Mouse (Mus musculus): ENCODE results near the gene Hspb3. TPM values are rescaled to one million over a fixed set of nuclear protein-coding genes. Genes with fewer than 3 reads are reported as not detected.

The Hspb3 gene
- polyA plus RNA-seq (2014; fragmentation: Nextera tagmentation; extraction: Ambion mirVana), result 0.36 TPM in 2 replicates

DNA sequence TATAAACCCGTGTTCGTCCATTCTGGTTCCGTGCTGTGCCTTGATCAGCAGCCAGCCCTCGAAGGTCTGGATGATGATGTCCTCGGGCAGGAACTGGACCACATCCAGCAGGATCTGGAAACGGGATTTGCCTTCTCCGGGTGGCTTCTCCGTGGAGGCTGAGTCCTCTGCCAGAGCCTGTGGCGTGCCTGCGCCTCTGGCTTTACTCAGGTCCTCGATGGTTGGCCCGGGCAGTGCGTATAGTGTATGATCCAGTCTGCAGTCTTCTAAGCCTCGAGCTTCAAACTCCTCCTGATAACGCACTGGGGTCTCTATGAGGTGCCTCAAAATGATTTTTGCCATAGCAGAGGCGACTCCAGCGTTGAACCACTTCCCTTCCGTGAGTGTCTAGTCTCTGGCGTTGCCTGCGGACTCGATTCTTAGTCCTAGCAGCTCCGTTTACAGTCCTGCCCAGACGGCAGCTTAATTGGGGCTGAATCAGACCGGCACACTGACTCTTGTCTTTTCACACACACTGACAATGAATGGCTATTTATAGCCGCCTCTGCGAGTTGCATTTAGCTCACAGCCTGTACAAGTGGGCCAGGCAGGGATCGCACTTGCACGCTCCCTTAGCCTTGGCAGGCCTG, at the start of gene Hspb3:
TSS of gene Hspb3 (minus strand) at position 526 of the 629 bp plus-strand sequence.
- H3K27me3 ChIP-seq (ENCODE audit: control insufficient read depth, insufficient read depth, low read length), result no peaks in the 10 kb centered on the region
- no peak within 1 kb of the TSS for H3K4me3 ChIP-seq (ENCODE audit: low read depth, low read length)
- H3K4me1 ChIP-seq (ENCODE audit: control insufficient read depth, insufficient read depth, low read length), result peaks cover 6% of the 10 kb centered on the region
- H3K4me2 ChIP-seq (ENCODE audit: low read depth, low read length), result peak within 1 kb of the TSS; percentile 26; the same call in 1 of the 2 replicates
- H3K9me3 ChIP-seq (ENCODE audit: control insufficient read depth, low read length), result no peaks in the 10 kb centered on the region
- H3K9ac ChIP-seq (replicated peaks; ENCODE audit: low read depth, low read length), result no peak within 1 kb of the TSS
- H3K27ac ChIP-seq (ENCODE audit: low read depth, low read length), result no peak within 1 kb of the TSS
- peak; percentile 79; the same call in 1 of the 2 replicates for ATAC-seq (ENCODE audit: low read depth)
- 39% methylated on average over 28 of the region's 28 CpGs for WGBS
- no peaks in the 10 kb centered on the region for H3K36me3 ChIP-seq (ENCODE audit: control insufficient read depth, insufficient read depth, low read length)

DNA sequence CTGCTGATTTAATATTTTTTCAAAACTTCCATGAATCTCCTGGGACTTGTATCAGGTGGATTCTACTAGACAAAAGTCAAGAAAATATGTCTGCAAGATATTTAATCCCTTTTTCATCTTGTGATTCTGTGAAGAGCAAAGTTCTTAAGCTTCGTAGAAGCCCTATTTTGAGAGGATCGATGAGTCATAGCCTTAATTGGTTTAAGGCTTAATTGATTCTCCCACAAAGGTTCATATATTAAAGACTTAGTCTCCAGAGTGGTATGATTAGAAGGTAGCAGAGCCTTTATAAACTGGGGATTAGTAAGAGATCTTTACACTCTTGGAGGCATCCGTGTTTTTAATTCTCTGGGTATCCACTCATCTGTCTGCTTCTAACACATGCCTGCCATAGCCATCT, 49.7 kb upstream of the Hspb3 start:
- Histone ChIP-seq H3K4me1 (ENCODE audit: control insufficient read depth, insufficient read depth, low read length) (no peaks in the 10 kb centered on the region), H3K9me3 (ENCODE audit: control insufficient read depth, low read length) (no peaks in the 10 kb centered on the region)
- 80% methylated on average over 3 of the region's 3 CpGs for WGBS

DNA sequence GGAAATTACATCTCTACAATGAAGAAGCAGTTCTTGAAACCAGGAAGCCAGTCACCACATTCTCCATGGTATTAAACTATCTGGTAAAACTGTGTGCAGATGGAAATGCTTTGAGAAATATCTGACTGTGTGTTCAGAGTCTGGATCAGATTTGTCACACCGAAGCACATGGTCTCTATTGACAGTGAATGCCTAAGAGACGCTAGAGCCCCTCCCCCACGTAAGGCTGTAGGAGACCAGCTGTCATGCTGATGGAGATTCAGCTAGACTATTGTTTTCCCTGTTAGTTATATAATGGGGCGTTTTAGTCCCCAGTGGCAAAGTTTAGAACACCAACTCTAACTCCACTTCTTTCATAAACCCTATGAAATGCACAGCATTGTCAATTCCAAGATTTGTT, 42.7 kb upstream of the Hspb3 start:
- no peaks in the 10 kb centered on the region for H3K36me3 ChIP-seq (ENCODE audit: control insufficient read depth, insufficient read depth, low read length)
- H3K4me3 ChIP-seq (ENCODE audit: low read depth, low read length), result no peak overlapping the region
- no peaks in the 10 kb centered on the region for H3K4me1 ChIP-seq (ENCODE audit: control insufficient read depth, insufficient read depth, low read length)
- WGBS, result 5% methylated on average over 4 of the region's 4 CpGs
- no peak overlapping the region for H3K9ac ChIP-seq (replicated peaks; ENCODE audit: low read depth, low read length)
- no peak overlapping the region for H3K27ac ChIP-seq (ENCODE audit: low read depth, low read length)
- no peak overlapping the region for H3K4me2 ChIP-seq (ENCODE audit: low read depth, low read length)
- H3K27me3 ChIP-seq (ENCODE audit: control insufficient read depth, insufficient read depth, low read length), result no peaks in the 10 kb centered on the region
- H3K9me3 ChIP-seq (ENCODE audit: control insufficient read depth, low read length), result no peaks in the 10 kb centered on the region
- ATAC-seq (ENCODE audit: low read depth), result no peak

More for the DNA sequence above, 49.7 kb upstream of the Hspb3 start:
- H3K36me3 ChIP-seq (ENCODE audit: control insufficient read depth, insufficient read depth, low read length), result no peaks in the 10 kb centered on the region
- H3K27ac ChIP-seq (ENCODE audit: low read depth, low read length), result no peak overlapping the region
- no peak overlapping the region for H3K4me3 ChIP-seq (ENCODE audit: low read depth, low read length)
- no peak overlapping the region for H3K4me2 ChIP-seq (ENCODE audit: low read depth, low read length)
- no peak for ATAC-seq (ENCODE audit: low read depth)
- no peak overlapping the region for H3K9ac ChIP-seq (replicated peaks; ENCODE audit: low read depth, low read length)
- H3K27me3 ChIP-seq (ENCODE audit: control insufficient read depth, insufficient read depth, low read length), result no peaks in the 10 kb centered on the region

DNA sequence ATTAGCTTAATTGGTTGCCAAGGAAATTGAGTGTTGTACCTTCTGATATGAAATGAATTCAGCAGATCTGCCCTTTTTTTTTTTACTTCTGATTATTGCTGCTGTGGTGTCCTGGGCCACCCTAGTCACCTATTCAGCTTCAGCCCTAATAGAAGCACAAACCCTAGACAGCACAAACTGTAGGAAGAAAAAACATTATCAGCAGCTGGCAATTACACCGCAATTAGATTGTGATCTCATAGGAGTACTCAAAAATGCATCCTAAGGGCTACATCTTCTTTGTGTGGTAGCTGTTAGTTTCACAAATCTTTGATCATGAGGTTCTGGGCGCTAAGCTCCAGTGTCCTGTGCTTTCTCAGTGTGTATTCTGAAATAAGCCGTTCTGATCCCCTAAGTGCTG, 37.7 kb upstream of the Hspb3 start:
- Histone ChIP-seq H3K36me3 (ENCODE audit: control insufficient read depth, insufficient read depth, low read length) (no peaks in the 10 kb centered on the region), H3K4me3 (ENCODE audit: low read depth, low read length) (no peak overlapping the region), H3K4me1 (ENCODE audit: control insufficient read depth, insufficient read depth, low read length) (peaks cover 8% of the 10 kb centered on the region; the same call in 1 of the 2 replicates), H3K4me2 (ENCODE audit: low read depth, low read length) (no peak overlapping the region), H3K9me3 (ENCODE audit: control insufficient read depth, low read length) (no peaks in the 10 kb centered on the region), H3K9ac (replicated peaks; ENCODE audit: low read depth, low read length) (no peak overlapping the region), H3K27me3 (ENCODE audit: control insufficient read depth, insufficient read depth, low read length) (no peaks in the 10 kb centered on the region), H3K27ac (ENCODE audit: low read depth, low read length) (peak overlapping the region; percentile 35)
- peak; percentile 73 for ATAC-seq (ENCODE audit: low read depth)
- WGBS, result 48% methylated on average over 3 of the region's 3 CpGs

DNA sequence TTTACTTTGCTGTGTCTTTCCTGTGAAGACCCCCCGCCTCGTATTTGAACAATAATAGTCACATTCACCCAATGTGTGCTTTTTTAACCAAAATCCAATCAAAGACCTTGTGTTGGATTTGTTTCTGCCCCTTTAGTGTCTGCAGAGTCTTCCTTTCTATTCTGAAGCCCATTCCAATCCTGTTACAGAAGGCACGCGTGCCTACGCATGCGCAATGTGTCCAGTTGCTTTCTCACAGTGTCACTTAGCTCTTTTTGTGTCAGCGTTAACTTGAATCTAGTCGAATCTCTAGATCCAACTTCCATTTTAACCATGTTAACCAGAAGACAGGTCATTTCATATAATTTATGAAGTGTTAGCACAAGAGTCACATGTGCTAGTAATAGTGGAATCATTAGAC, 36.5 kb upstream of the Hspb3 start:
- Histone ChIP-seq H3K4me1 (ENCODE audit: control insufficient read depth, insufficient read depth, low read length) (peaks cover 8% of the 10 kb centered on the region; the same call in 1 of the 2 replicates), H3K36me3 (ENCODE audit: control insufficient read depth, insufficient read depth, low read length) (no peaks in the 10 kb centered on the region), H3K9ac (replicated peaks; ENCODE audit: low read depth, low read length) (no peak overlapping the region), H3K27ac (ENCODE audit: low read depth, low read length) (no peak overlapping the region), H3K27me3 (ENCODE audit: control insufficient read depth, insufficient read depth, low read length) (no peaks in the 10 kb centered on the region), H3K9me3 (ENCODE audit: control insufficient read depth, low read length) (no peaks in the 10 kb centered on the region), H3K4me2 (ENCODE audit: low read depth, low read length) (no peak overlapping the region), H3K4me3 (ENCODE audit: low read depth, low read length) (no peak overlapping the region)
- no peak for ATAC-seq (ENCODE audit: low read depth)
- WGBS, result 90% methylated on average over 8 of the region's 8 CpGs

DNA sequence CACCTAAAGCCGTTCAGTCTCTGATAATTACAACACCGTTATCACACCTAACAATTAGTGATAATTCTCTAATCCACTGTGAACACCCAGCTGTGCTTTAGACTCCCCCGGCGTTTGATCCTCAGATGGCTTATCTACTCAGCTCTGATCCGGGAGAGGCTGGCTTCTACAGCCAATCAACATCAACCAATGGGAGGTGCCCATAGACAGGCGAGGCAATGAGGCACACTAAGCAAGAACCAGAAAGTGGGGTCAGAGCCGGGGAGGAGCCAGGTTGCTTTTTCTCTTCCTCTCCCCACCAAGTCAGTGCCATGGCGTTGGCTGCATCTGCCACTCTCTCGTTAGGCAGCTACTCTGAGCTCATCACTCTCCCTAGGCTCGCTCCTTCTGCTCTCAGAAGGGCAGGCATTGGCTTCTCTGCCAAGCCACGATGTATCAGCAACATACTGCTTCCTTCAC, 36.0 kb upstream of the Hspb3 start:
- H3K4me2 ChIP-seq (ENCODE audit: low read depth, low read length), result no peak overlapping the region
- no peaks in the 10 kb centered on the region for H3K9me3 ChIP-seq (ENCODE audit: control insufficient read depth, low read length)
- WGBS, result 46% methylated on average over 11 of the region's 11 CpGs
- no peaks in the 10 kb centered on the region for H3K36me3 ChIP-seq (ENCODE audit: control insufficient read depth, insufficient read depth, low read length)
- no peak overlapping the region for H3K27ac ChIP-seq (ENCODE audit: low read depth, low read length)
- H3K4me3 ChIP-seq (ENCODE audit: low read depth, low read length), result no peak overlapping the region
- no peaks in the 10 kb centered on the region for H3K27me3 ChIP-seq (ENCODE audit: control insufficient read depth, insufficient read depth, low read length)
- peaks cover 8% of the 10 kb centered on the region; the same call in 1 of the 2 replicates for H3K4me1 ChIP-seq (ENCODE audit: control insufficient read depth, insufficient read depth, low read length)
- ATAC-seq (ENCODE audit: low read depth), result peak; percentile 20; the same call in 1 of the 2 replicates
- H3K9ac ChIP-seq (replicated peaks; ENCODE audit: low read depth, low read length), result no peak overlapping the region

DNA sequence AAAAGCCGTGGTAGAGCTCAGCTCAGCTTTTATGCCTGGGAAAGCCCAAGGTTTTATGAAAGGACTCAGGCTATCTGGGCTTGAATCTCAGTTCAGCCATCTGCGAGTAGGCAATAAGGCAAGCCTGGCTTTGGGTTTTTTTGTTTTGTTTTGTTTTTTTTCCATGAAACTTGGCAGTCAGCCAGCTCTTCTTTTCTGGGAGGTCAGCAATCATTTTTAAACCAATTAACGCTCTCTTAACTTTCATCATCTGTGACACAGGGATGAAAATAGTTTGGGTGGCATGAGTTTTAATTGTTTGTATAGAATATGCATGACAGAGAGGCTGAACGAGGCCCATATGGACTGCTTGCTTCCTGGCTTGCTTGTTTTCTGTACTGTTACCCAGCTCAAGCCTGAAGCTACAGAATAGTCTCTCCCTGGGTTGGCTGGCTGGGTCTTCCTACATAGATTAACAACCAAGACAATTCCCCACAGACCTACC, 33.4 kb upstream of the Hspb3 start:
- Histone ChIP-seq H3K27me3 (ENCODE audit: control insufficient read depth, insufficient read depth, low read length) (no peaks in the 10 kb centered on the region), H3K9ac (replicated peaks; ENCODE audit: low read depth, low read length) (no peak overlapping the region), H3K4me1 (ENCODE audit: control insufficient read depth, insufficient read depth, low read length) (peaks cover 8% of the 10 kb centered on the region; the same call in 1 of the 2 replicates), H3K27ac (ENCODE audit: low read depth, low read length) (no peak overlapping the region), H3K9me3 (ENCODE audit: control insufficient read depth, low read length) (no peaks in the 10 kb centered on the region), H3K4me2 (ENCODE audit: low read depth, low read length) (no peak overlapping the region), H3K36me3 (ENCODE audit: control insufficient read depth, insufficient read depth, low read length) (no peaks in the 10 kb centered on the region), H3K4me3 (ENCODE audit: low read depth, low read length) (no peak overlapping the region)
- ATAC-seq (ENCODE audit: low read depth), result 0 out of 2 replicates have a peak, but pooled peaks have one; percentile 19
- WGBS, result 26% methylated on average over 4 of the region's 4 CpGs

DNA sequence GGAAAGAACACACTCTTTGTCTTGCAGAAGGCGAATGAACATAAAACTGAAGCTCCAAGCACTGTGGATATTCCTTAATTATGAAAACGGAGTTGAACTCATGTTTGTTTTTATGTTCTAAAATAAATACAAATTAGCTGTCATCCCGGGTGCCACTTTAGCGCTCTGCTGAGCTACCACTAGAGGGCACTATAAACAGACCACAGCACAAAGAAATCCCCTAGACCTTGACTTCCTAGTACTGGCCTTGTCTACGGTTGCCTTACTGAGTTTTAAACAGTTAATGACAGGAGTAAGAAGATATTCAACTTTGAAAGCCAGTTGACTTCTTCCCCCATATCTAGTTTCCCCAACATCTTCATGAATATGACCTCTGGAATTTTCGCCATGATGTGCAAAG, 29.9 kb upstream of the Hspb3 start:
- H3K4me2 ChIP-seq (ENCODE audit: low read depth, low read length), result no peak overlapping the region
- H3K9ac ChIP-seq (replicated peaks; ENCODE audit: low read depth, low read length), result no peak overlapping the region
- WGBS, result 21% methylated on average over 6 of the region's 6 CpGs
- ATAC-seq (ENCODE audit: low read depth), result 0 out of 2 replicates have a peak, but pooled peaks have one; percentile 59
- H3K36me3 ChIP-seq (ENCODE audit: control insufficient read depth, insufficient read depth, low read length), result no peaks in the 10 kb centered on the region
- no peaks in the 10 kb centered on the region for H3K4me1 ChIP-seq (ENCODE audit: control insufficient read depth, insufficient read depth, low read length)
- no peaks in the 10 kb centered on the region for H3K27me3 ChIP-seq (ENCODE audit: control insufficient read depth, insufficient read depth, low read length)
- H3K4me3 ChIP-seq (ENCODE audit: low read depth, low read length), result no peak overlapping the region
- no peaks in the 10 kb centered on the region for H3K9me3 ChIP-seq (ENCODE audit: control insufficient read depth, low read length)
- no peak overlapping the region for H3K27ac ChIP-seq (ENCODE audit: low read depth, low read length)

DNA sequence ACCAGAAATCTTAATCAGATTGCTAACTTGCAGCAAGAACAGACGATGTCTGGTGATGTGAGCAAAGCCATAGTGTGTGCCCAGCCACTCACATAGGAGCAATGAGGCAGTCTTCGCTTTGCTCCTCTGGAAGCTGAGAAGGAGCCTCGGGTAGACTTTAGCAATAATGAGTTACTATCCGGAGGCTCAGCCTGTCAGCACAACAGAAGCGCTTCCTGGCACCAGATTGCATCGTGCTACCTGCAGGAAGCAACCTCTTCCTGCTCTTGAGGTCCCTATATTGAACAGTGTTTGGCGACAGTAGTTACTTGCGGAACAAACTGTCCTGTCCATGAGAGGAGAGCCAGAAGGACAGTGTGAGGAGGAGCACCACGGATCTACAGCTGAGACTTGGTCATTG, 28.2 kb upstream of the Hspb3 start:
- Histone ChIP-seq H3K27ac (ENCODE audit: low read depth, low read length) (no peak overlapping the region), H3K9me3 (ENCODE audit: control insufficient read depth, low read length) (no peaks in the 10 kb centered on the region), H3K4me1 (ENCODE audit: control insufficient read depth, insufficient read depth, low read length) (no peaks in the 10 kb centered on the region), H3K36me3 (ENCODE audit: control insufficient read depth, insufficient read depth, low read length) (no peaks in the 10 kb centered on the region), H3K4me3 (ENCODE audit: low read depth, low read length) (no peak overlapping the region), H3K4me2 (ENCODE audit: low read depth, low read length) (no peak overlapping the region), H3K9ac (replicated peaks; ENCODE audit: low read depth, low read length) (no peak overlapping the region), H3K27me3 (ENCODE audit: control insufficient read depth, insufficient read depth, low read length) (no peaks in the 10 kb centered on the region)
- 67% methylated on average over 9 of the region's 9 CpGs for WGBS
- ATAC-seq (ENCODE audit: low read depth), result no peak

All from neural tube, embryonic 14.5 days (tissue).